Mouse (Mus musculus) gastrocnemius, postnatal 14 days (tissue): ENCODE results near the gene Cep290. TPM values are rescaled to one million over a fixed set of nuclear protein-coding genes. Genes with fewer than 3 reads are reported as not detected.

ENCODE experiments used
- DNase-seq: peaks from one replicate; pipeline ENCODE4 v3.0.0; 2021; ENCODE audit warnings: mixed read lengths
- intact Hi-C: fragments of 180-260 bp; cut with DNase I; formaldehyde crosslinking; loops from one replicate; pipeline ENCODE4 v1.15.1; 2025; ENCODE audit warnings: low total_unique reads
- total RNA-seq, 2 experiments: library from RNA; stranded (reverse); gene quantifications; 2 replicates each; pipeline ENCODE4 v1.2.3; 2021

Cep290 gene
- total RNA-seq, 2 experiments from 2014 or later: 1.8 to 1.9 TPM

DNA sequence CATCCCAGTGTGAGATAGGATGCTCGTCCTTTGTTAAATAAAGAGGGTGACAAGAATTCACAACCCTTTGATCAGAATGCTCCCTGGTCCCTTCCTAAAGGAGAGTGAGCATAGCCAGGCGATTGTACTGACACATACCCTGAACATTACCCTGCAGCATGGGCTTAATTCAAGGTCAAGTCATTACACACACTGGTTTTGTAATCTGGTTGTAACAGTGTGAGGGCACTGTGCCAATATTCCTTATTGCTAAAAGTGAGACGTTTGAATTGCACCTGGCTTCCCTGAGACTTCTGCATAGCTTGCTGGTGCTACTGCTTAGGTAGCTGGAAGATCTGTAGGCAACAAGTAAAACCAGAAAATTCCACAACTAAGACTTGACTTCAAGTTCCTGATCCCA lies 96.8 kb downstream of the Cep290 start:
- intact Hi-C loops: no loop called here
- no peak for DNase-seq

GRCm38 (mm10) chr10:100588524-100588923 lies 101.2 kb downstream of the Cep290 start:
- no peak for DNase-seq
- intact Hi-C loops: no loop called here

DNA sequence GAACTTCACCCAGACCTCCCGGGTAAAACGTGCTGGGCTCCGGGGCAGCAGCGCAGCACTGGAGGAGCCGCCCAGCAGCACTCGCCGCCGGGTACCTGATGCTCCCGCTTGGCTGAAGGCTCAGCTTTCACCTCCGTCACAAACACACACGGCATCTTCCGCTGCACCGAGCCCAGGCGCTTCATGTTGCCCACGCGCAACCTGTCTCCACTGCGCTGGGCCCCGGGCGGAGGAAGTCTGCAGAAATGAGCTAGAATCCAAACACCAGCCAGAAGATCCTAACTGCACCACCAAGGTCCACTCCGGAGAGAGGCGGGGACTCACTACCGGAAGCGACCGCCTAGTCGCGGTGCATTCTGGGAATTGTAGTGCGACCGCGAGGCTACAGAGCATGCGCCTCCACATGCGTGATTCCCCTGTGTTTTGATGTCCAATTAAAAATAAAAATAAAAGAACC lies 101.6 kb downstream of the Cep290 start:
- intact Hi-C loops: no loop called here
- DNase-seq: peak; percentile 88

GRCm38 (mm10) chr10:100590323-100590722 lies 103.0 kb downstream of the Cep290 start, which contains the start of the genes 4930430F08Rik and 1700017N19Rik:
Gene 4930430F08Rik, minus strand, starts transcription at chr10:100590423.
Gene 1700017N19Rik, plus strand, starts transcription at chr10:100590484.
- no peak for DNase-seq
- intact Hi-C loops: no loop called here

GRCm38 (mm10) chr10:100598339-100598738 lies 111.0 kb downstream of the Cep290 start:
- intact Hi-C loops: no loop called here
- DNase-seq: no peak

- intact Hi-C loops: no loop called here
- no peak for DNase-seq
Observed at GRCm38 (mm10) chr10:100603511-100603910, 116.2 kb downstream of the Cep290 start.

DNA sequence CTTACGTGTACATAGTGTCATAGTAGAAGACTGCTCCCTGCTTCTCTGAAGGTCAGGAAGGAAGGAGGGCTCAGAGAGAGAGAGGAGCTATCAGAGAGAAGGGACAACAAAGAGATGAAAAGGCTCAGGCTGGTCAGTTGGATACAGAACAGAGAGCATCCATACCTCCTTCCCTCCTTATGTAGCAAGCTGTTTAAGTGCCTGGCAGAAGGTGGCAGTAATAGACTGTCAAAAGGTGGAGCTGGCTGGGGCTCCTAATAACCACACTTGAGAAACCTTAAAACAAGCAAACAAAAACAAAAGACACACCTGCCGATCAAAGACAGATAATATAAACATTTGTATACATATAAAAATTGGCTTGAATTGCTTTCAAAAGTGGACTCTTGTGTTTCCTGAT lies 116.9 kb downstream of the Cep290 start:
- DNase-seq: no peak

GRCm38 (mm10) chr10:100617233-100617903 lies 130.0 kb downstream of the Cep290 start:
- intact Hi-C loops: no loop called here

More for the DNA sequence above, 116.9 kb downstream of the Cep290 start:
- intact Hi-C loops: no loop called here

GRCm38 (mm10) chr10:100619474-100619873 lies 132.1 kb downstream of the Cep290 start:
- no peak for DNase-seq
- intact Hi-C loops: no loop called here

More at GRCm38 (mm10) chr10:100617233-100617903, 130.0 kb downstream of the Cep290 start:
- no peak for DNase-seq

DNA sequence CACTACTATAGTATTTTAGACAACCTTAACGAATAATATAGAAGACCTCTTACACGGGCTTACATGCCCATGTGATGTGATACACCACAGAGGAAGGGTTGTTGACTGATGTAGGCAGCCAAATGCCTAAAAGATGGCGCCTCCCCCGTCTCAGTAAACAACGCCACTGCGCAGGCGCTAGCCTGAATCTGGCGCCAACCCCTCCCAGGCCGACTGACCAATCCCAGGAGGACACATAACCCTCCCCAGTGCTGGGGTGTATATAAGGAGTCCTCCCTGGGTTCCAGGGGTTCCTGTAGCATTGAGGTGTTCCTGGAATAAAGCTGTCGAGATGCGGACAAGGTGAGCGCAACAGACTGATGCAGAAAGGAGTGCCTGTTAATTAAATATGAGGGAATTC lies 132.7 kb downstream of the Cep290 start:
- no peak for DNase-seq
- intact Hi-C loops: no loop called here

DNA sequence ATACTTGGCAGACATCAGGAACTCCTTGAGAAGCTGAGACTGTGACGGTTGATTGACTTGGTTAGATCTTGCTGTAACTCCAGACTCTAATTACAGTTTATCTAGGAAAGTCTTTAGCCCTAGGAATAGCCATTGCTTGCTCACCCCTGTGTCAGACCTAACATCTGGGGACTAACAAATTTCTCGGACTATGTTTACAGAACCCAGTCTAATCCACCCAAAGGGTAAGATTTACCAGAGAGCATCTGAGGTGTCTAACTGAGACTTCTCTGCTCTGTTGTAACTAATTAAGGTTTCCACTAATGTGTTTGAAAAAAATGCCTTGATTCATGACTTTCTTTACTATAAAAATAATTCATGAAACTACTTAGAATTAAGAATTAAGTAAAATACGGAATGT lies 135.1 kb downstream of the Cep290 start:
- no peak for DNase-seq
- intact Hi-C loops: no loop called here

Other genes with a start within 250 kb of the Cep290 start
- not detected for gene Gm4301, start 151.9 kb upstream of the Cep290 start, total RNA-seq
- not detected for gene Gm4302, start 146.7 kb upstream of the Cep290 start, total RNA-seq
- gene Gm4303, start 141.6 kb upstream of the Cep290 start, total RNA-seq: not detected
- not detected for gene Gm4305, start 136.5 kb upstream of the Cep290 start, total RNA-seq
- not detected for gene Gm4307, start 126.2 kb upstream of the Cep290 start, total RNA-seq
- not detected for gene Gm4312, start 105.0 kb upstream of the Cep290 start, total RNA-seq
- 10 to 100 TPM in 1 of 2 experiments, 1 to 10 TPM in 1; 9.5 to 10.0 TPM for gene Tmtc3, start 208 bp upstream of the Cep290 start, total RNA-seq
- gene 4930430F08Rik, start 102.9 kb downstream of the Cep290 start, total RNA-seq: 1 to 10 TPM; 5.5 to 5.9 TPM
- not detected for gene 1700017N19Rik, start 102.9 kb downstream of the Cep290 start, total RNA-seq